Mouse (Mus musculus): ENCODE results near the gene Sfi1. TPM values are rescaled to one million over a fixed set of nuclear protein-coding genes. Genes with fewer than 3 reads are reported as not detected.
"Not testable (repeated sequence)": the region's sequence is repeated elsewhere in the genome, so short reads cannot be mapped to it uniquely, and the experiment has no call there.

The Sfi1 gene
- polyA plus RNA-seq, 1 experiment from 2014 or later = 3.1 TPM

- not testable (repeated sequence) for DNase-seq; ATAC-seq; H3K27me3 ChIP-seq (ENCODE audit: insufficient read depth, low read length); H3K9me3 ChIP-seq (ENCODE audit: low read length); H3K36me3 ChIP-seq (replicated peaks; ENCODE audit: insufficient read depth, low read length); H3K4me3 ChIP-seq (ENCODE audit: low read depth, low read length); H3K4me1 ChIP-seq (ENCODE audit: insufficient read depth); H3K9ac ChIP-seq (replicated peaks); H3K4me2 ChIP-seq (ENCODE audit: low read depth, low read length); H3K27ac ChIP-seq (ENCODE audit: low read depth)
- WGBS (ENCODE audit: insufficient replicate concordance) = 73% methylated on average over 22 of the region's 22 CpGs
- TF ChIP-seq CTCF (IDR thresholded peaks at IDR 0.05; ENCODE audit: low read depth) = peak; percentile 57
Observed at GRCm38 (mm10) chr11:3124932-3125810, 68.1 kb downstream of the Sfi1 start.

GRCm38 (mm10) chr11:3114403-3114802, 78.9 kb downstream of the Sfi1 start:
- ATAC-seq = no peak
- DNase-seq = no peak
- H3K36me3 ChIP-seq (replicated peaks; ENCODE audit: insufficient read depth, low read length) = no peaks in the 10 kb centered on the region
- H3K4me2 ChIP-seq (ENCODE audit: low read depth, low read length) = no peak overlapping the region
- TF ChIP-seq EP300 (IDR thresholded peaks at IDR 0.05; ENCODE audit: low read depth) = no peak
- no peak for TF ChIP-seq CTCF (IDR thresholded peaks at IDR 0.05; ENCODE audit: low read depth)
- no peaks in the 10 kb centered on the region for H3K4me1 ChIP-seq (ENCODE audit: insufficient read depth)
- no peaks in the 10 kb centered on the region for H3K9me3 ChIP-seq (ENCODE audit: low read length)
- no peak overlapping the region for H3K27ac ChIP-seq (ENCODE audit: low read depth)
- H3K9ac ChIP-seq (replicated peaks) = no peak overlapping the region
- 64% methylated on average over 3 of the region's 3 CpGs for WGBS (ENCODE audit: insufficient replicate concordance)
- H3K27me3 ChIP-seq (ENCODE audit: insufficient read depth, low read length) = no peaks in the 10 kb centered on the region
- H3K4me3 ChIP-seq (ENCODE audit: low read depth, low read length) = no peak overlapping the region

GRCm38 (mm10) chr11:3106154-3106553, 87.1 kb downstream of the Sfi1 start:
- ATAC-seq = no peak
- WGBS (ENCODE audit: insufficient replicate concordance) = 54% methylated on average over 3 of the region's 3 CpGs
- no peak overlapping the region for H3K4me2 ChIP-seq (ENCODE audit: low read depth, low read length)

GRCm38 (mm10) chr11:3105261-3105731, 88.0 kb downstream of the Sfi1 start:
- no peaks in the 10 kb centered on the region for H3K36me3 ChIP-seq (replicated peaks; ENCODE audit: insufficient read depth, low read length)
- peak; percentile 49 for DNase-seq
- TF ChIP-seq CTCF (IDR thresholded peaks at IDR 0.05; ENCODE audit: low read depth) = no peak
- peak; percentile 41 for TF ChIP-seq EP300 (IDR thresholded peaks at IDR 0.05; ENCODE audit: low read depth)
- no peaks in the 10 kb centered on the region for H3K27me3 ChIP-seq (ENCODE audit: insufficient read depth, low read length)
- peak overlapping the region; percentile 69 for H3K27ac ChIP-seq (ENCODE audit: low read depth)
- WGBS (ENCODE audit: insufficient replicate concordance) = 35% methylated on average over 21 of the region's 21 CpGs
- H3K9me3 ChIP-seq (ENCODE audit: low read length) = peaks cover 31% of the 10 kb centered on the region
- H3K4me1 ChIP-seq (ENCODE audit: insufficient read depth) = no peaks in the 10 kb centered on the region
- H3K4me2 ChIP-seq (ENCODE audit: low read depth, low read length) = peak overlapping the region; percentile 28
- H3K4me3 ChIP-seq (ENCODE audit: low read depth, low read length) = peak overlapping the region; percentile 22
- peak; percentile 78 for ATAC-seq
- 0 out of 2 replicates have a peak overlapping the region, but pooled peaks have one; percentile 2 for H3K9ac ChIP-seq (replicated peaks)

More at GRCm38 (mm10) chr11:3106154-3106553, 87.1 kb downstream of the Sfi1 start:
- DNase-seq = no peak
- Histone ChIP-seq H3K4me3 (ENCODE audit: low read depth, low read length) (no peak overlapping the region), H3K4me1 (ENCODE audit: insufficient read depth) (no peaks in the 10 kb centered on the region), H3K27me3 (ENCODE audit: insufficient read depth, low read length) (no peaks in the 10 kb centered on the region), H3K27ac (ENCODE audit: low read depth) (peak overlapping the region; percentile 66), H3K9me3 (ENCODE audit: low read length) (peaks cover 28% of the 10 kb centered on the region), H3K36me3 (replicated peaks; ENCODE audit: insufficient read depth, low read length) (no peaks in the 10 kb centered on the region), H3K9ac (replicated peaks) (no peak overlapping the region)
- TF ChIP-seq EP300 (IDR thresholded peaks at IDR 0.05; ENCODE audit: low read depth) (no peak), CTCF (IDR thresholded peaks at IDR 0.05; ENCODE audit: low read depth) (no peak)

GRCm38 (mm10) chr11:3104501-3105260, 88.6 kb downstream of the Sfi1 start:
- 60% methylated on average over 20 of the region's 20 CpGs for WGBS (ENCODE audit: insufficient replicate concordance)
- H3K27me3 ChIP-seq (ENCODE audit: insufficient read depth, low read length) = not testable (repeated sequence)

GRCm38 (mm10) chr11:3103619-3104164, 89.6 kb downstream of the Sfi1 start:
- Histone ChIP-seq H3K27ac (ENCODE audit: low read depth) (no peak overlapping the region), H3K27me3 (ENCODE audit: insufficient read depth, low read length) (no peaks in the 10 kb centered on the region), H3K36me3 (replicated peaks; ENCODE audit: insufficient read depth, low read length) (no peaks in the 10 kb centered on the region), H3K9me3 (ENCODE audit: low read length) (peaks cover 34% of the 10 kb centered on the region), H3K4me2 (ENCODE audit: low read depth, low read length) (no peak overlapping the region), H3K4me3 (ENCODE audit: low read depth, low read length) (no peak overlapping the region), H3K9ac (replicated peaks) (no peak overlapping the region), H3K4me1 (ENCODE audit: insufficient read depth) (no peaks in the 10 kb centered on the region)
- 68% methylated on average over 7 of the region's 7 CpGs for WGBS (ENCODE audit: insufficient replicate concordance)
- DNase-seq (no peak), ATAC-seq (no peak)
- no peak for TF ChIP-seq CTCF (IDR thresholded peaks at IDR 0.05; ENCODE audit: low read depth)
- TF ChIP-seq EP300 (IDR thresholded peaks at IDR 0.05; ENCODE audit: low read depth) = no peak

More at GRCm38 (mm10) chr11:3104501-3105260, 88.6 kb downstream of the Sfi1 start:
- not testable (repeated sequence) for DNase-seq; H3K4me1 ChIP-seq (ENCODE audit: insufficient read depth); H3K36me3 ChIP-seq (replicated peaks; ENCODE audit: insufficient read depth, low read length); H3K9ac ChIP-seq (replicated peaks)
- peak; percentile 11; the same call in 1 of the 2 replicates for ATAC-seq
- Histone ChIP-seq H3K9me3 (ENCODE audit: low read length) (peaks cover 34% of the 10 kb centered on the region), H3K27ac (ENCODE audit: low read depth) (peak overlapping the region; percentile 69), H3K4me3 (ENCODE audit: low read depth, low read length) (peak overlapping the region; percentile 22), H3K4me2 (ENCODE audit: low read depth, low read length) (peak overlapping the region; percentile 28; the same call in 1 of the 2 replicates)

GRCm38 (mm10) chr11:3102626-3103025, 90.6 kb downstream of the Sfi1 start:
- DNase-seq; H3K27me3 ChIP-seq (ENCODE audit: insufficient read depth, low read length); H3K36me3 ChIP-seq (replicated peaks; ENCODE audit: insufficient read depth, low read length); H3K27ac ChIP-seq (ENCODE audit: low read depth); ATAC-seq; H3K4me3 ChIP-seq (ENCODE audit: low read depth, low read length); H3K4me2 ChIP-seq (ENCODE audit: low read depth, low read length); H3K4me1 ChIP-seq (ENCODE audit: insufficient read depth); H3K9ac ChIP-seq (replicated peaks): not testable (repeated sequence)
- WGBS (ENCODE audit: insufficient replicate concordance) = 75% methylated on average over 7 of the region's 7 CpGs
- H3K9me3 ChIP-seq (ENCODE audit: low read length) = peaks cover 34% of the 10 kb centered on the region
